Mouse (Mus musculus): ENCODE results near the gene Lgr6. TPM values are rescaled to one million over a fixed set of nuclear protein-coding genes. Genes with fewer than 3 reads are reported as not detected.

Lgr6 gene
- total RNA-seq, 2 experiments from 2014 or later, result 20.5 to 28.4 TPM

DNA sequence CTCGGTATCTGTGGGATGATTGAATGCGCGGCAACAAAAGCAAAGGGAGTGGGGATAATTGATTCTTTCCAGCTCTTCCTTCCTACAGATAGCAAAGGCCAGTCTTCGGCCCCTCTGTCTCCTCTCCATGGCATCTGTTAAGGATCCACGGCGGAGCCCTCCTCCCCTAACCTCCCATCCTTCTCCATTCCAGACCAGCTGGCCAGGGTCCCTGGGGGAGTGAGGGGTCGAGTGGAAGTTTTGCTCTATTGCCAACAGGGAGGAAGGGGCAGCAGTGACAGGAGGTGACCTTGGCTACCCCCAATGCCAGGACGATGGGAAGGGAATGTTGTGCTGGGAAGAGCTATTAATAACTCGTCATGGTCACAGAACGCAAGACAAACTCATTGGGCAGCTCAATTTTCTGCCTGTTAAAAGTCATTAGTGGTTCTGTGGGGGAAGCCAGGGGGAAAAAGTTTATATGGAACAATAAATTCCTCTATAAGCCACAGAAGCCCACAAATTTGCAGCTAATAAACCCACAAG is 90.1 kb downstream of the Lgr6 start:
- DNase-seq, result no peak

GRCm38 (mm10) chr1:135012472-135012871 is 92.6 kb downstream of the Lgr6 start:
- DNase-seq, result no peak

DNA sequence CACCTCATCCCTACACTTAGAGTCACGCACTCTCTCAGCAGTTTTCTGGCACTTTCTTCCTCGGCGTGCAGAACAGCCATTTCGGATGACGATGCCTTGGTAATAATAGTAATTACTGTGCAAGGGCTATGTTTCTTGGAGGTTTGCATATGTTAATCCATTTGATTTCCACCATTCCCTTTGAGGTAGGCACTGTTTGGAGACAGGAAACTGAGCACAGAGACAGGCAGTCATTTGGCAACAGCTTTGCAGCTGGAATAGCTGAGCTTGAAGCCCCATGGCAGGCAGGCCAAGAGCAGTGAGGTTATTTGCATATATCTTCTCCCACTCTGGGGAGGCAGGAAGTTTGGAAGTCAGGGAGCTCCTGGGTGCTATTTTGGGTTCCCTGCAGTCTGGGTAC is 93.2 kb downstream of the Lgr6 start:
- no peak for DNase-seq

DNA sequence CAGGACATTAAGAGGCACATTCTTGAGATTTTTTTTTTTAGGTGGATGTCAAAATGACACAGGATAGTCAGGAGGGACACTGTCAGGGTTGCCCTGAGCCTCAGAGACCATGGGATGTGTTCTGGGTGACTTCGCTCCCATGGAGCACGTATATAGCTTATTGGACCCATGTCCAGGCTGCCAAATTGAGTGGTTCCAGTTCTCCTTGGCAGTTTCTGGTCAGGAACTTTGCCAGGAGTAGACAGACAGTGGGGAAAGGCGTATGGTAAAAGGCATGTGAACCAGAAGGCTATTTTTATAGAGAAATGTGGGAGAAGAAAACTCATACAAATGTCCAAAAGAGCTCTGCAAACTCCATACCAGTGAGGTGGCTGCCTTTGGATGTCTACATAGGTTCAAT is 95.2 kb downstream of the Lgr6 start:
- DNase-seq, result no peak

- no peak for DNase-seq
These were observed 99.4 kb downstream of the Lgr6 start for GRCm38 (mm10) chr1:135005696-135006095.

DNA sequence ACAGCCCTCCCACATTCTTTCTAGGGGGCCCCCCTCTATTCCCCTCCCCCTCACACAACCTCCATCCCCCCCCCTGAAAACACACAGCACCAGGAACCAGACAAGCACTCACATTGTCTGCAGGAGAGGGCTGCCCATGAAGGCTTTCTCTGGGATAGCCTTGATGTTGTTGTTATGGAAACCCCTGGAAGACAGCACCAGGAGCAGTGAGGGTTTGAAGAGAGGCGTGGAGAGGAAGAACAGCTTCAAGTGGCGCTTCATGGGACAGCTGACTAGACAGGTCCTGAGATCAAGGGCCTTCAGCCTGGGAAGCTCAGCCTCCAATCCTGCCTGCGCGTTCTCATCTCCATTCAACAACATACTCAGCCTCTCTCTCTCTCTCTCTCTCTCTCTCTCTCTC is 101.7 kb downstream of the Lgr6 start:
- DNase-seq, result no peak

DNA sequence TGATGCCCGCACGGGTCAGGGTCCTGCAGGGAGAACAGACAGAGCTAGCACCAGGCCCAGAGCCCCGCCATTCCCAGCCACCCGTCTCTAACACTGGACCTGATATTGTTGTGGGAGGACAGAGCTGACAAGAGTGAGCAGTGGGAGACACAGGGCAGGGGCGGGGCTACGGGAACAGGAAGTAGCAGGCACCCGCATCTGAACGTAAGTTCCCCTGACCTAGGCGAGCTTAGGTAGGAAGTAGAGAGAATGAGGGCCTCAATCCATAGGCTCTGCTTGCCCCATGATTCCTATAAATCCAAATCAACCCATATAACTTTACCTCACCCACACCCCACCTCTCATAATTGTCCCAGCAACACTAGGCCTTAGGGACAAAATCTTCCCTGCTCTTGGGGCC is 104.5 kb downstream of the Lgr6 start:
- no peak for DNase-seq

- DNase-seq, result no peak
These were observed 106.8 kb downstream of the Lgr6 start for GRCm38 (mm10) chr1:134998231-134998630.

DNA sequence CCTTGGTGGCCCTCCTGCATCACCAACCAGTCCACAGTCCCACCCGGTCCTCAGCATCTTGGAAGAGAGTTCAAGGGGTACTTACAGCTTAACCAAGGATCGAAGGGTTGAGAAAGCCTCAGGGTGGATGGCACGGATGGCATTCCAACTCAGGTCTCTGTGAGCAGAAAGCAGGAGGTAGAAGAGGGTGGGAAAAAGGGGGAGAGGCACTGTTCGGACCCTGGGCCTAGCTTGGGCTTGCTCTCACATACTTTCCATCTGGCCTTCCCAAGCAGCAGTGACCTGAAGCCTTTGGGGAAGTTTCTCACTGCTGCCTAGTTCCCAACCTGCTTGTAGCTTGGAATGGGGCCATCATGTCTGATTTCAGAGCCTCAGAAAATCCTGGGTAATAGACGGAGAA is 107.5 kb downstream of the Lgr6 start:
- DNase-seq, result no peak

GRCm38 (mm10) chr1:134996471-134996870 is 108.6 kb downstream of the Lgr6 start:
- DNase-seq, result no peak

DNA sequence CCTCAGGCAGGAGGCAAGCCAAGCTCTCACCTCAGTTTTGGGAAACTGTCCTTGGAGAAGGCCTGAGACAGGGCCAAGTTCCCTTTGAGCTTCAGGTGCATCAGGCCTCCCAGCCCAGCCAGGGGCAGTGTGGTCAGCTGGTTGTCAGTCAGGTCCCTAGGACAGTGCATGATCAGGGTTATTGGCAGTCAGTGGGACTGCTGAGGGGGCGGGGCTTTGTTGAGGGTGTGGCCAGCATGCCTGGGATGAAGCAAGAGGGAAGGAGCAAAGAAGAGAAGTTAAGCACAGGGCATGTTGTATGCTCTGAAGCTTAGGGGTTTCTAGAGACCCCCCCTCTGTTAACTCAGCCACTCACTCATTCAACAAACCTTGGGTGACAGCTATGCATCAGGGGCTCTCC is 109.1 kb downstream of the Lgr6 start:
- peak; percentile 58 for DNase-seq

GRCm38 (mm10) chr1:134995437-134995836 is 109.6 kb downstream of the Lgr6 start:
- no peak for DNase-seq

- DNase-seq, result no peak
These were observed 110.3 kb downstream of the Lgr6 start for GRCm38 (mm10) chr1:134994739-134995138.

DNA sequence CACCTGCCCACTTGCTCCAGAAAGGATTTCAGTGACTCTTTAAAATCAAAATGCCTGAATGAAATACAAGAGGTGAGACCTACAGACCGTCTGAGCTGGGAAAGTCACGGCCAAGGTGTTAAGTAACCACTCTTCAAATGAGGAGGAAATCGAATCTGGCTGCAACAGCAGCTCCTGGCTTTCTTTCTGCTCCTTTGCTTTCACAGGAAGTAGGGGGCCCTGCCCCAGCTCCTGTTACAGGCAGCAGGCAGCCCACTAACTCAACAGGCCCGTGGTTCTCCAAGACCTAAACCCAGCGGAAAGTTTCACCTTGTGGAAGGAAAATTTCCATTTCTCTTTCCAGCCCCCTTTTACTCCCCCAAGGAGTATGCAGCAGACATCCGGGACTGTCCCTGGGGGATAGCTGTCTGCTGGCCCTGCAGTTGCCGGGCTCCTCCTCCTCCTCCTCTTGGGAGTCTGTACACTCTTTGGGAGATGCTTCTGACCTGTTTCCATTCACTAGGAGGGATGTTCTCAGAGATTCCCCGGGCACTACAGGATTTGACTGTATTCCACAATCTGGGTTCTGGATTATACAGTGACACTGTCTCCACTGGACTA is 112.9 kb downstream of the Lgr6 start:
- DNase-seq, result no peak

GRCm38 (mm10) chr1:134989372-134989771 is 115.7 kb downstream of the Lgr6 start:
- peak; percentile 86 for DNase-seq

- no peak for DNase-seq
These were observed 117.1 kb downstream of the Lgr6 start for GRCm38 (mm10) chr1:134987962-134988341.

- DNase-seq, result peak; percentile 83
These were observed 117.7 kb downstream of the Lgr6 start for GRCm38 (mm10) chr1:134987173-134987961.

- no peak for DNase-seq
These were observed 132.2 kb downstream of the Lgr6 start for GRCm38 (mm10) chr1:134972920-134973319.

DNA sequence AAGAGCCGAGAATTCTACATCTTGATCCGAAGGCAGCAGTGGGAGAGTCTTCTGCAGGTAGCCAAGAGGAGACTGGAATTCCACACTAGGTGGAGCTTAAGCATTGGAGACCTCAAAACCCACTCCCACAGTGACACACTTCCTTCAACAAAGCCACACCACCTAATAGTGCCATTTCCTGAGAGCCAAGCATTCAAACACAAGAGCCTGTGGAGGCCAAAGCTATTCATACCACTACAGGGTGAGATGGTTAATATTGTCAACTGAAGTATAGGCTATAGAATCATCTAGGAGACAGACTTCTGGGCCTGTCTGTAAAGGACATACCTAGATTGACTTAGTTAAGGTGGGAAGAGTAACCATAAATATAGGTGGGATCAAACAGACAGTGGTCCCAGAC is 139.6 kb downstream of the Lgr6 start:
- no peak for DNase-seq

- DNase-seq, result peak; percentile 26
These were observed 142.3 kb downstream of the Lgr6 start for GRCm38 (mm10) chr1:134962821-134963220.

DNA sequence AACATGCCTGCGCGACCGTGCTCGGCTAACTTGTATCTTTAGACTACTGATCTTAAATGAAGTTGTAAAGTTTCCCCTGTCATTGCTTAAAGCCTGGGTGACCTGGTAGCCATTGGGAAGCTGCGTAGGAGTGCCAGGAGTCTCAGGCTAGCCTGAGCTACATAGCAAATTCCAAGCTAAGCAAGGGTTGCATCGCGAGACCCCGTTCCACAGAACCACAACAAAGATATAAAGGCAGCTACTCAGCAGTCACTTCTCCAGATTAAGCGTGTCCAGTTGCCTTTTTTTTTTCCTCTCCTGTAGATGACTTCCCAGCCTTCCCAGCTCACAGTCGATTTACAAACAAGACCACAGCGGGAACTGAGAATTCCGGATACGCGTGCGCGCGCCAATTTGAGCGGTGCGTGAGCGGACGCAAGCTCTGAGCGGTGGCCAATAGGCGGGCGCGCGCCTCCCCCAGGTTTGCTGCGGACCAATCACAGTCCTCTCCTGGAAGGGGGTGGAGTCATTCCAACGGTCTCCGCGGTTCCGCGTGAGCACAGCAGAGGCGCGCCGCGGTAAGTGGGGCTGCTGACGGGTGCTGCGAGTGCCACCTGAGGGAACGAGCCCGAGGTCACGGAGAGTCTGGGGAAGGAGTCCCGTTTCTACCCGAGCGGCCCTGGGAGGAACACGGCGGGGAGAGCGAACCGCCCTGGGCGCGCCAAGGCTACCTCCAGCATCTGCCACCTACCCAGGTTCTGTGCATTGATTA is 142.8 kb downstream of the Lgr6 start, which contains the start of gene Ube2t:
Gene Ube2t, plus strand, starts transcription at position 513 of the 751 bp plus-strand sequence.
- peak; percentile 97 for DNase-seq

- no peak for DNase-seq
These were observed 144.4 kb downstream of the Lgr6 start for GRCm38 (mm10) chr1:134960634-134961033.

GRCm38 (mm10) chr1:134955637-134956176 is 149.4 kb downstream of the Lgr6 start, which contains the start of gene Ppp1r12b:
Gene Ppp1r12b (minus strand): TSS chr1:134955942.
- peak; percentile 96 for DNase-seq

All from adrenal gland, postnatal 10 days (tissue).